In genomic region chr5:107111802-107112201, GRCm38 (mm10) we compare ENCODE assay signal across 9 mouse cellular contexts.
DNase-seq lines count a peak whose midpoint lies in the region; ATAC-seq lines count a peak whose summit lies in the region.
"Had no signal": no experiment of that assay in that cellular context is flagged by ENCODE, and none has a peak within 500 bp of the region (broad histone marks: within the 10 kb centered on the region; RNA-seq: fewer than 3 reads in every experiment).

No protein-coding gene starts in this region.

- H3K9me3 ChIP-seq in kidney, embryonic 16.5 days (ENCODE audit: low read length) = no peaks in the 10 kb centered on the region
- no peaks in the 10 kb centered on the region for H3K9me3 ChIP-seq in limb, embryonic 11.5 days (ENCODE audit: control insufficient read depth, low read length)

- peak; percentile 44 for DNase-seq in adrenal gland, postnatal 10 days
- no peak for DNase-seq in adrenal gland, adult 18-20 months (ENCODE audit: low spot score in 2 of 2)
- no peak for DNase-seq in kidney, postnatal 4 days
- DNase-seq in limb, embryonic 11.5 days (ENCODE audit: low spot score) = no peak
- DNase-seq in skeletal muscle tissue, adult 2 months (ENCODE audit: low read depth, low spot score) = peak; percentile 60
- no peak for DNase-seq in right cerebral cortex, postnatal 10 days (ENCODE audit: low spot score in 2 of 2)
- DNase-seq in cerebellum, adult 9-11 months = no peak
- DNase-seq: left cerebral cortex, postnatal 4 days had no signal

- no peaks in the 10 kb centered on the region for H3K27me3 ChIP-seq in kidney, embryonic 16.5 days (ENCODE audit: insufficient read depth, low read length)
- H3K27me3 ChIP-seq in limb, embryonic 11.5 days (ENCODE audit: control insufficient read depth, insufficient read depth, low read length) = no peaks in the 10 kb centered on the region

- WGBS in kidney, embryonic 16.5 days = 53% methylated on average over 3 of the region's 3 CpGs
- WGBS in limb, embryonic 11.5 days = 53% methylated on average over 3 of the region's 3 CpGs

- no peak for ATAC-seq in kidney, embryonic 16.5 days (ENCODE audit: low FRiP score, low TSS enrichment)
- ATAC-seq in limb, embryonic 11.5 days (ENCODE audit: insufficient number of reproducible peaks, low FRiP score, low TSS enrichment, low read depth) = no peak

- no peak overlapping the region for H3K9ac ChIP-seq in kidney, embryonic 16.5 days (replicated peaks; ENCODE audit: low read length)
- no peak overlapping the region for H3K9ac ChIP-seq in limb, embryonic 11.5 days (ENCODE audit: low read length)

- no peak overlapping the region for H3K4me3 ChIP-seq in kidney, embryonic 16.5 days (ENCODE audit: low read length)
- no peak overlapping the region for H3K4me3 ChIP-seq in limb, embryonic 11.5 days (ENCODE audit: low read depth, low read length)

- H3K4me2 ChIP-seq in kidney, embryonic 16.5 days (replicated peaks; ENCODE audit: low read depth, low read length) = no peak overlapping the region
- H3K4me2 ChIP-seq in limb, embryonic 11.5 days (ENCODE audit: low read depth, severe bottlenecking) = no peak overlapping the region

- H3K27ac ChIP-seq in kidney, embryonic 16.5 days (ENCODE audit: low read length) = peak overlapping the region; percentile 63; the same call in 1 of the 2 replicates
- peak overlapping the region; percentile 57; the same call in 1 of the 2 replicates for H3K27ac ChIP-seq in limb, embryonic 11.5 days (replicated peaks; ENCODE audit: low read depth, low read length)

- peaks cover 39% of the 10 kb centered on the region for H3K4me1 ChIP-seq in kidney, embryonic 16.5 days (ENCODE audit: insufficient read depth, low read length)
- peaks cover 39% of the 10 kb centered on the region for H3K4me1 ChIP-seq in limb, embryonic 11.5 days (ENCODE audit: control insufficient read depth, insufficient read depth, low read length)

- 0 out of 2 replicates have a peak, but pooled peaks cover 12% of the 10 kb centered on the region for H3K36me3 ChIP-seq in kidney, embryonic 16.5 days (ENCODE audit: insufficient read depth, low read length)
- no peaks in the 10 kb centered on the region for H3K36me3 ChIP-seq in limb, embryonic 11.5 days (ENCODE audit: control insufficient read depth, insufficient read depth, low read length)

Comparison
In these comparisons a context has a peak if more than half of its experiments do, and no peak if none do; other contexts are left out.
1. DNase-seq: peak in adrenal gland, postnatal 10 days (single experiment) and skeletal muscle tissue, adult 2 months (single experiment); none in adrenal gland, adult 18-20 months (0 of 2), kidney, postnatal 4 days (0 of 2), limb, embryonic 11.5 days (single experiment), right cerebral cortex, postnatal 10 days (0 of 2) and cerebellum, adult 9-11 months (single experiment).